Comparison of ENCODE assay signal across 26 mouse cellular contexts in the genomic region with DNA sequence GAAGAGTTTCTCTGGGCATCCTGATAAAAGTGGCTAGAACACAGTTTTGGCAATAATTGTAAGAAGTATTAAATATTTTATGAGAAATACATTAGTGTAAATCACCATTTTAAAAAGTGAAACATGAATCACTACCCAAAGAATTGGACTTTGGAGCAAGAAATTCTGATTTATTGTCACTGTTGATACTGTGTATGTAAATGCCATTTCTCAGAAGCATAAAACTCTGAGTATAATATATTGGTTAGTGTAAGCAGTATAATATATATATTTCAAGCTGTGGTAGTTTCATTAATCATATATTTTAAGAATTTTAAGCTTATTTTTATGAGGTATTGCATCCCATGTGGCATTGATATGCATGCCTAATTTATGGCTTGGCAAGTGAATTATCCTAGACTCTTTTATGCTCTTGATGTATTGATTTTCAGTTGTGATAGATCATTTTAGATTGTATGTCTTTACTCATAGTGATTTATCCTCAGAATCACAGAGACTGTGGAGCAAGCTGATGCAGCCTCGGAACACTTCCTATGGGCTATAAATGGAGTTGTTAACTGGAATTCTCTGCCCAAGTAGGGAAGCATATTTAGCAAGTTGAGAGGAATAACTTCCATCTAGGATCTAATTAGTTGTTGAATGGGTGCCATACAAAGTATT.
"Had no signal": no experiment of that assay in that cellular context is flagged by ENCODE, and none has a peak within 500 bp of the region (broad histone marks: within the 10 kb centered on the region; RNA-seq: fewer than 3 reads in every experiment).

No protein-coding gene starts in this region.

- H3K4me3 ChIP-seq: heart, adult 2 months; heart, embryonic 13.5 days; heart, embryonic 15.5 days; hindbrain, embryonic 13.5 days; hindbrain, embryonic 15.5 days; kidney, embryonic 15.5 days; limb, embryonic 10.5 days; limb, embryonic 12.5 days; liver, embryonic 13.5 days had no signal

- H3K9me3 ChIP-seq: heart, embryonic 13.5 days; heart, embryonic 15.5 days; hindbrain, embryonic 13.5 days; hindbrain, embryonic 15.5 days; kidney, embryonic 15.5 days; limb, embryonic 10.5 days; limb, embryonic 12.5 days; liver, embryonic 13.5 days had no signal

- H3K9ac ChIP-seq: heart, embryonic 13.5 days; heart, embryonic 15.5 days; hindbrain, embryonic 13.5 days; hindbrain, embryonic 15.5 days; kidney, embryonic 15.5 days; limb, embryonic 12.5 days; liver, embryonic 13.5 days had no signal

- DNase-seq: gastrocnemius, postnatal 14 days; gastrocnemius, postnatal 36 days; heart, adult 11 months; heart, adult 2 months; heart, postnatal 14 days; heart, postnatal 36 days; kidney, adult 11 months; kidney, adult 2 months; kidney, adult 9 months; kidney, postnatal 14 days; kidney, postnatal 36 days; layer of hippocampus, postnatal 36 days; liver; liver, embryonic 13.5 days had no signal

- H3K27ac ChIP-seq: heart, adult 2 months; heart, embryonic 13.5 days; heart, embryonic 15.5 days; hindbrain, embryonic 13.5 days; hindbrain, embryonic 15.5 days; hindbrain, postnatal 0 days; kidney, embryonic 15.5 days; kidney, postnatal 0 days; limb, embryonic 10.5 days; limb, embryonic 12.5 days; liver, embryonic 13.5 days had no signal

- H3K4me1 ChIP-seq: heart, embryonic 13.5 days; heart, embryonic 15.5 days; hindbrain, embryonic 13.5 days; hindbrain, embryonic 15.5 days; kidney, embryonic 15.5 days; limb, embryonic 10.5 days; limb, embryonic 12.5 days; liver, embryonic 13.5 days had no signal

- H3K4me2 ChIP-seq: heart, embryonic 11.5 days; heart, embryonic 13.5 days; heart, embryonic 15.5 days; hindbrain, embryonic 13.5 days; hindbrain, embryonic 15.5 days; kidney, embryonic 15.5 days; limb, embryonic 12.5 days; liver, embryonic 11.5 days; liver, embryonic 13.5 days had no signal

- H3K36me3 ChIP-seq: heart, embryonic 13.5 days; heart, embryonic 15.5 days; hindbrain, embryonic 13.5 days; hindbrain, embryonic 15.5 days; kidney, embryonic 15.5 days; limb, embryonic 10.5 days; limb, embryonic 12.5 days; liver, embryonic 13.5 days had no signal

- ATAC-seq: hindbrain, postnatal 0 days; intestine, embryonic 16.5 days had no signal

- H3K27me3 ChIP-seq: heart, embryonic 13.5 days; heart, embryonic 15.5 days; hindbrain, embryonic 13.5 days; hindbrain, embryonic 15.5 days; kidney, embryonic 15.5 days; limb, embryonic 12.5 days; liver, embryonic 13.5 days had no signal
